Mouse (Mus musculus) left cerebral cortex, adult 9 months (tissue): ENCODE data around the gene Nt5e.
A peak's percentile ranks its signal among the peaks of the same experiment; 100 is the strongest.

Experiments used
- DNase-seq, 2 experiments: peaks; one replicate each; pipeline ENCODE4 v3.0.0; 2022; ENCODE audit warnings: low spot score in 2 of 2

Gene Nt5e

DNA sequence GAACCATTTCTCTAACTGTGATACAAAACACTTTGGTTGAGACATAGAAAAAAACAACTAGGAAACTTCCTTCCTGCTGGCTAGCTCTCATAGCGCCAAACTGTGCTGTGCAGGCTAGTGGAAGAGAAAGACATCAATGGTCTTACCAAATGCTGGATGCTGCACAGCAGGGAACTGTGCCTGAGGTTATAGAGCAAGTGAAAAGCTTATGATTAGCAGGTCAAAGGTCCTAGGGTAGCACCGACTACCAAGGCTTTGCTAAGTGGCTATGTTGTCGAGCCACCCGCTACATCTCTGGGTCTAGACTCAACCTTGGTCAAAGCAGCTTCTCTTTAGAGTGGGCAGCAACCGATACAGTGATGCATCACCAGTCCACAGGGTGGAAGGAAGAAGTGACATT, 61.8 kb downstream of the Nt5e start:
- DNase-seq = no peak

- DNase-seq = no peak
Measured at GRCm38 (mm10) chr9:88394852-88395251, 67.9 kb downstream of the Nt5e start.

- DNase-seq = no peak
Measured at GRCm38 (mm10) chr9:88398461-88398860, 71.5 kb downstream of the Nt5e start.

DNA sequence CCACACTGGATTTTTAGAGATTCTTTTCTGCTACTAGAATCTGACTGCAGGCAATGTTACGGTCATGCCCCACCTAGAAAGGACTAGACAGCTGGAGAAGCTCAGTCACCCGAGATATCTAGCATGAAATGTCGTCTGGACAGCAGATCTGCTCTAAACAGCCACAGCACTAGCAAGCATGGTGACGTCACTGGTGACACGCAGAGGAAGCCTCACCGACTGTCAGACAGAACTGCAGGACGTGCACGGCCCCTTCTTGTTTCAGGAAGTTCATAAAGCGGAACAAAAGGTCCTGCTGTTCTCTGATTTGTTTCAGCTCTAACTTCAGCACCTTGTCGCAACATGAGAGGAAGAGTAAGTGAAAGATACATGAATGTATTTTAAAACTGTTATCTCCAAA, 77.1 kb downstream of the Nt5e start:
- peak in 1 of 2 experiments; percentile 11 for DNase-seq

GRCm38 (mm10) chr9:88404515-88404914, 77.5 kb downstream of the Nt5e start:
- DNase-seq = no peak

GRCm38 (mm10) chr9:88409978-88410377, 83.0 kb downstream of the Nt5e start:
- no peak for DNase-seq

DNA sequence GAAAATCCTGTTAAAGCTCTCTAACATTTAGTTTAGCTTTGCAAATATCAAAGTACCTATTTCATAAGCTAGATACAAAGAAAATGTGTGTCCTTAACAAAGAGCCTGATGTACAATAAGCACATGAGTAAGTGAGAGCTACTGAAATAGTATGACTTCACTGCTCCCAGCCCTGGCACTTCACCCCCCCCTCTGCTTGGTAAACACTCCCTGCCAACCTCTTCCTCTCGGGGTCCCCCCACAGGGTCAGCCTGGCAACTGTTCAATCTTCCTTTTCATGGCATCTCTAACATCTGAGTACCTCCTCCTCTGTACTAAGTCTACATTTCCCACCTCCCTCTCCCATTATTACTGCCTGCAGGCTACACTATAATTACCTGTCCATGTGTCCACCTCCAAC, 89.8 kb downstream of the Nt5e start:
- DNase-seq = no peak
